Mouse (Mus musculus) gastrocnemius, postnatal 14 days (tissue): Measurements from ENCODE around the gene Clasp1. TPM values are rescaled to one million over a fixed set of nuclear protein-coding genes. Genes with fewer than 3 reads are reported as not detected.

ENCODE experiments used
- DNase-seq: peaks from one replicate; pipeline ENCODE4 v3.0.0; 2021; ENCODE audit warnings: mixed read lengths
- intact Hi-C: fragments of 180-260 bp; cut with DNase I; formaldehyde crosslinking; loops from one replicate; pipeline ENCODE4 v1.15.1; 2025; ENCODE audit warnings: low total_unique reads
- long read RNA-seq, 2 experiments: library from polyadenylated mRNA; stranded (forward); transcript quantifications; one replicate each; pipeline ENCODE4 v2.0.0; 2021
- total RNA-seq, 2 experiments: library from RNA; stranded (reverse); gene quantifications; 2 replicates each; pipeline ENCODE4 v1.2.3; 2021

The Clasp1 gene
- total RNA-seq: 10 to 100 TPM; 53.0 to 66.0 TPM
- long read RNA-seq, experiment 1, full-length matches to known transcripts: 6 of 15 reads
- long read RNA-seq, experiment 1, partial matches to known transcripts: 3 of 15 reads
- long read RNA-seq, experiment 1, other reads (novel, unspliced or antisense): 6 of 15 reads
- long read RNA-seq, experiment 2, full-length matches to known transcripts: 1 of 10 reads
- long read RNA-seq, experiment 2, partial matches to known transcripts: 1 of 10 reads
- long read RNA-seq, experiment 2, other reads (novel, unspliced or antisense): 8 of 10 reads

DNA sequence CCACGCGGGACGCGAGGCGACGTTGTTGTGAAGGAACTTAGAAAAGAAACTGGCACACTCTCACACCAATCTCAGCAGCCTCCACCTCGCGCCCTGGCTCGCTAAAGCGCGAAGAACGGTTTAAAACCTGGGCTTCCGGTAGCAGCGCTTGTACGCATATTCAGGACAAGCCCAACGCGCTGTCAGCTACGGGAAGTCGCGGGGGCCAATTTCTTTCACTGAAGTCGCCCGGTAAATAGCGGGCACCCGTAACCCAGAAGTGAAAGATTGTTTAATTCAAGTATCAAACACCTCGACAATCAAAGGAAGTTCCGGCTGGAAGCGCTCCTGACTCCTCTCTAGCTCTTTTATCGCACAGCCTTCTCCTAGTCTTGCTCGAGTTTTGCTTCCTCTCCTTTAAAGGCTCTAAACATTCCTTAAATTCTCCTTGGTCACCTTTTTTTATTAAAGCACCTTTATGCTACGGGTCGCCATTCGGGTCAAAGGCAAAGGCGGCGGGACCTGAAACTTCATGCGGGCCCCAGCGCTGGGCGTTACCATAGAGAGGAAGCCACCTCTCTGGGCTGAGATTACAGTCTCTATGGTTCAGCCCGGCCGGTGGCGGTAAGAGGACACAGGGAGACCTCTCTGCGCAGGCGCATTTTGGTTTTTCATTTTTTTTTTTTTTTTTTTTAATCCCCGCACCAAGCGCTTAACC lies at the start of gene Clasp1:
Clasp1 (plus strand) TSS at position 302 of the 697 bp plus-strand sequence.
- intact Hi-C loops: loop anchor here (5.0 to 10.0 kb wide), 2 partner anchors 54 to 63 kb away; no protein-coding TSS in a partner anchor
- DNase-seq: peak; percentile 92

DNA sequence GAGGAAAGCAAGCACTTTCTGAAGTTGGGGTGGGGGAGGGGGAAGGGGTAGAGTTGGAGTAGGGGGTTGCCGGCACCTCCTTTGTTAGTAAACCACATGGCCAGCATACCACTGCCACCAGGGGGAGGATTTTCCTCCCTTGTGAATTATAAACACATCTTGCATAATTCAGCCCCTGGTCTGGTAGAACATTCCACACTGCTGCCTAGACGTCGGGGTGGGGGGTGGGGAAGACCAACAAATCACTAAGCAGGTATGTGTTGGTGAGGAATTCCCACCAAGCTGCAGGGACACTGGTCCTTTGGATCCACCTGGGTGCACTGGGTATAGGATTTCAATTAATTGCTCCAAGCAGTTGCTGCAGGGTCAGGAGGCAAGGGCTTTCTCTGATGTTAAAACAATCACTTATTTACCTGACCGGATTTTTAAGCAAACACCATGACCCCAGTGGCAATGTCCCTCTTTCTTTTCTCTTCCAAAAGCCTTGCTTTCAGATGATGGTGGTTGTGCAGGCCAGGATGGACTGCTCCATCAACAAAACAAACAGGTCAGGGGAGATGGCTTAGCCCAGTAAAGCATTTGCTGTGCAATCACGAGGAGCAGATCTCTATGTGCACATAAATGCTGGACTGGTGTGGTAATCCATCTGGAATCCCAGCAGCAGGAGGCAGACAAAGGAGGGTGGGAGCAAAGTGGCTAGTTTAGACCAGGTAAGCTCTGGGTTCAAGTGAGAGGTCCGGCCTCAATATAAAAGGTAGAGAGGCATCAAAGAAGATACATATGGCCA lies 45.0 kb upstream of the Clasp1 start:
- no peak for DNase-seq
- intact Hi-C loops: no loop called here

DNA sequence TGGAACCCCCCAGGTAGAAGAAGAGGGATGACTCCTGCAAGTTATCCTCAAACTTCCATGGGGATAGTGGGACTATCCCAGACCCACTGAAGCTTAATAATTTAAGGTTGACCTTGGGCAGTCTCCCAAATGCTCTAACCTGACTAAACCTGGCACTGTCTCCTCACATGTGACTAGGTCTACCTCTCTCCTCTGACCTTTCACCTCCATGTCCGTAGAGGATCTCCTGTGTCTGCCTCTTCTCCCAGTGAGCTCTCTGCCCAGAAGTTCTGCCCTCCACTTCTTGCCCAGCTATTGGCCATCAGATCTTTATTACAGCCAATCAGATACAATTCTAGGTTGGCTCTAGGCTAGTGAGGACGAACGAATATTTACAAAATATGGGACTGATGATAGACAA lies 38.9 kb upstream of the Clasp1 start:
- no peak for DNase-seq
- intact Hi-C loops: no loop called here

DNA sequence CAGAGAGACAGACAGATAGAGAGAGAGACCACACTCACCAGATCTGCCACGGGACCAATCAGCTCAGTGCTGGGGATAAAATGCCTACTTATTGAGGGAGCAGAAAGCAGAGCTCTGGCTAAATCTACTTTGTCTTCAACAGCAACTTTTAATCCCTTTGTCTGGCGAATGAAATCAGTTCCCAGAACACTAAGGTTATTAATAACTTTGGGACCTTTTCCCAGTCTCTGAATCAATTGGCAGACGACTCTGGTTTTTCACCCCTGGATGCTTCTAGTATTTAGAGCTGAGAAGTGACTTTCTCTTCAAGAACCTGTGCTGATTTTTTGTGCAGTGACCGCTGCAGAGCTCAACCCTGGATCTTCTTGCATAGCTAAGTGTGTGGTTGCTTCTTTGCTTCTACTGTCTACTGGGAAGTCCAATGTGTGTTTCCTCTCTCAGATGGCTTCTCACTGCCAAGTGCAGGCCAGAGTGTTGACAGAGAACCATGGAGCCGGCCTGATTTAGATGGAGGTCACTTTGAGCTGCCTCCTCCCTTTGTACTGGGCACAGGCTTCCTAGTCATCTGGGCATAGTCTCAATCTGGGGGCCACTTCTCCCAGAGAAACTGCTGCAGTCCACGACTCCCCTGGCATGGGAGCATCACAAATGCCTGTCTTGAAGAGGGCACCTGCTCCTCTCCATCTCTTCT lies 29.6 kb upstream of the Clasp1 start:
- peak; percentile 10 for DNase-seq
- intact Hi-C loops: no loop called here

DNA sequence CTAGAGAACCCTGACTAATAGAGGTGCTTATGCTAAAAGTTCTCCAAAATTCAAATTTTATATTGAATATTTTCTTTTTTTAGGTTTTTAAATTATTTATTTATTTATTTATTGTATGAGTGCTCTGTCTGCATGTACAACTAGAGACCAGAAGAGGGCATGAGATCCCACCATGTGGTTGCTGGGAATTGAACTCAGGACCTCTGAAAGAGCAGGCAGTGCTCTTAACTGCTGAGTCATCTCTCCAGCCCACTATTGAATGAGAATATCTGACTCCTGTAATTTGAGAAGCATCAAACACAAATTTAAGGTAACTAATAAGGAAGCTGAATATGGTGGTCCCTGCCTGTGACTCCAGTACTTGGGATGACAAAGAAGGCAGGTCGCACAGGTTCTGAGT lies 20.9 kb upstream of the Clasp1 start:
- intact Hi-C loops: no loop called here
- DNase-seq: no peak

DNA sequence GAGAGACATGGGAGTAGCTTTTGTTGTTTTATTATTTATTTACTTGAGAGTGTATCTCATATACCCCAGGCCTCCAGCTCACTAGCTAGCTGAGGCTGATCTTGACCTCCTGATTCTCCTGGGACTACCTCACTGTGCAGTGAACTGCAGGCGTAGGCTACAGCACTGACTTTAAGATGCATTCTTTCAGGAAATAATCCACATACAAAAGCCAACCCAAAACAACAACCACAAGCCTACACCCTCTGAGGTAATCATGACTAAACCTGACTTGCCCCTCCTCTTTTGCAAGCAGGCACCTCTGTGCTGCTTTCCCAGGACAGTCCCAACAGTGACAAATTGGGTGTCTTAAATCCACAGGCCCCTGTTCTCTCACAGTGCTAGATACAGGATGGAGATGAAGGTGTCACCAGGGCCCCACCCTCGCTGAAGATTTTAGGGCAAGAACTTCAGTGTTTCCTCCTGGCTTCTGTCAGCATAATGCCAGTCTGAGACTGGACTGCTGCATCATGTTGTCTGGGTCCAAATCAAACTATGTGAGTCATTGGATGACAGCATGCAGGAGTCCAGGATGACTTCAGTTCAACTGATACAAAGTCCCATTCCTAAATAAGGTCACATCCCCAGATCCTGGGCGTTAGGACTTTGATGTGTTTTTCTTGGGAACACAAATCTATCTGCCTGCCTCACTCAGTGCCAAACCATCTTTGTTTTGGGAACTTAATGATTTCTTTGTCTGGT lies 20.0 kb upstream of the Clasp1 start:
- no peak for DNase-seq
- intact Hi-C loops: no loop called here

DNA sequence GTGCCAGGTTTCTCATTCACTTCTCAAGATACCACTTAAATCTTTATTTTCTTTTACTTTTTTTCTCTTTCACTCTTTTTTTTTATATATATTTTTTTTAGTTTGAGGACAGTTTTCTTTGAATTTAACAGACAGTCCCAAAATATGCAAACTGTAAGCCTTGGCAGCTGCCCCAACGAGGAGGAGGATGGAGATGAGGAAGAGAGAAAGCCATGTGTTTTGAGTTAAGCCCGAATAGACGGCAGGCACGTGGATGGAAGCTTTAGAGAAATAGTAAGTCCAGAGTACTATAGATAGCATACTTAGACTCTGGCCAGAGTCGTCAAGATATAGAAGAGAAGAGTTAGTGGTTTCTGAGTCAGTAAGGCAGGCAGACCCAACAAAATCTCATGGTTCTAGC lies 11.1 kb upstream of the Clasp1 start:
- intact Hi-C loops: no loop called here
- DNase-seq: no peak

DNA sequence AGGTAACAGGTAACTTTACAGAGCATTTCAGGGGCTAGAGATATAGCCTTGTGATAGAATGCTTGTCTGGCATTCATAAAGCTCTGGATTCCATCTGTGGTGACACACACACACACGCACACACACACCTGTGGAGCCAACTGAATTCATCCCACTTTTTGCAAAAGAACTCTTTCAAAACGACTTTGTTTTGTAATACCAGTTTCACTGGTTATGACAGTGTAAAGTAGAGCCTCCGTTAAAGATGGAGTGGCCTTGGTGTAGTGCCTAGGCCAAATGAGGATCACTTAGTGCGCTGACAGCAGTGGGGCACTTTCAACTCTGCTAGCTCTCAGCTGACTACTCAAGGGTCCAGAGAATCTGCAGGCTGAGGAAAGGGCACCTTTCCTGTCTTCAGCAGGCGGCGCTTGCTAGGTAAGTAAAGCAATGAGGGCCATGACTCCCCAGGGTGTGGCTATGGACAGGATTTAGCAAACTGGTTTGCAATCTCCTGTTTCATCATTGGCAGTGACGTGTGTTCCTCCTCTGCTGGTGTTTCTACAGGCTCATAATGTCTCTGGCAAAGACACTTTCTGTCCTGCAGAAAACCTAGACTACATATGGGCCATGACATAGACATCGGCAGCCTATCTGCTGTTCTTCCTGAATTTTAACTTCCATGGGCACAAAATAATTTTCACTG lies 8.6 kb upstream of the Clasp1 start:
- intact Hi-C loops: loop anchor here (10.0 kb wide), 1 partner anchor 45 kb away; no protein-coding TSS in a partner anchor
- DNase-seq: no peak

DNA sequence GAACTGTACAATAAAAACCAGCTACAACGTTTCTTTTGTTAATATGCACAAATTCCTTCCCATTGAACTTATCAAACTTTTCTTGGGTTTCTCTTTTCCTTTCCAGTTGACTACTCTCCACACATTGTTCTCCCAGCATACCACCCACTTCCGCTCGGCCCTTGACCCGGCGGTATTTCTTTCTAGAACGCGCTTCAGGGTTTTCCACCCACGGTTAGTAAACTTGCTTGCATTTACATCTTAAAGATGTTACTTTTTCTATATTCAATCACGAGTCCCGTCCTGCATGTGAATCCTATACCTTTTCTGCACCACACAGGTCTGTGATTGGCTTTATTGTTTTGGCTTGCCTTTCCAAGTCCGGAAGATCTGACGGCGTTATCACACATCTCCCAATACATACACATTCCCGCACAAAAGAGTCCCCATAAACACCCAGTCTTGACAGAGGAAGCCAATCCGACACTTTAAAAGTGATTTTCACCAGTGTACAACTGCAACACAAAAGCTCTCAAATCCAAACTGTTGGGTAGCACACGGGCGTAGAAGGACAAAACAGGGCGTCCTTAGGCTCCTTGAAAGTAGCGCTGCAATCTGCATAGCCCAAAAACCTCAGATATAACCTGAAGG lies 616 bp upstream of the Clasp1 start:
- intact Hi-C loops: loop anchor here (5.0 to 10.0 kb wide), 2 partner anchors 53 to 64 kb away; no protein-coding TSS in a partner anchor
- peak; percentile 70 for DNase-seq

DNA sequence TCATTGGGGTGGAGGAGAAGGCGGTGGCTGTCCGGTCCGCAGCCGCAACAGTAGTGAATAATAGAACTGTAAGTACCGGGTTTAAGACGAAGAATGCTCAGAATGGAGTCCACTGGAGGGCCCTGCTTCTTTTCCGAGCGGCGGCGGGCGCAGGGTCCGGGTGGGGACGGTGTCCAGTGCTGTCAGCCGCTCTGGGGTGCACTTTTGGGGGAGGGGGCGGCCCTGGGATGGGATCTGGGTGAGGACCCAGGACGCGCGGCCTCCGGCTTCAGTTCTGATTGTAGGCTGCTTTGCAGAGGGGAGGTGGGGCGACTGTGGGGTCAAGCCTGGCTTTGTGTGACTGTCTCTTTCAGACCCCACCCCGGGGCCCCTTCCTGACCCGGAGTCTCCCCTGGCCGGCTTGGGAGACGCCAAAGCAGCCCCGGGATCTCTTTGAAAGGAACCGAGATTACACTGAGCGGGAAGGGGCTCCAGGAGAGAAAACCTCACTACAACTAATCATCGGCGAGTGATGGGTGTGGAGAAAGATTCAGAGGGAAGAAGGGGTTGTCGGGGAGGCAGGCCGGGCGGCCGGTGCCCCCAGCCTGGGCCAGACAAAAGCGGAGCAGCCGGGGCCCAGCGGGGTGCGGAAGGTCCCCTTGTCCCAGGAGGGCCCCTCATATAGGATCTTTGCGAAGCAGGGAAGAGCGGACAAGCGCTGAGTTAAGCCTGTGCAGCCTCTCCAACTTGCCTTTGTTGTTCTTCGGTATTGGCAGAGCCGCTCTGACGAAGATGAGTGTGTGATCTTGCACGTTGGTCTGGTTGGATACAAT lies 802 bp downstream of the Clasp1 start:
- DNase-seq: peak; percentile 51

DNA sequence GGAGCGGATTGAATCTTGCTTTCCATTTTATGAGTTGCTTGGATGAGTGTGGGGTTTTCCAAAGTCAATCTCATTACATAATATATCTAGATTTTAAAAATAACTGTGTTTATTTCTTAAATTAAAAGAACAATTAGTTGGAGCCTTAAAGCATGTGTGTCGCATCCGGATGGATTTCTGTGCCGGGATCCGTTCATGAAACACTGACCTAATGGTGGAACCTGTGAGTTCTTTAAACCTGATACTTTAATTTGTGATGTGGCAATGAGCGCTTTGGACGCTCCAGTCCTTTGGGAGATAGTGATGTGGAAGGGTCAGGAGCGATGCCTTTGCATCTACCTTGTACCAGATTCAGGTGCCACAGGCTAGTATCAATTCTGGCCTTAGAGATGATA lies 1.4 kb downstream of the Clasp1 start:
- DNase-seq: no peak
- intact Hi-C loops: no loop called here

More for the DNA sequence above, 802 bp downstream of the Clasp1 start:
- intact Hi-C loops: loop anchor here (5.0 to 10.0 kb wide), 2 partner anchors 55 to 63 kb away; no protein-coding TSS in a partner anchor

DNA sequence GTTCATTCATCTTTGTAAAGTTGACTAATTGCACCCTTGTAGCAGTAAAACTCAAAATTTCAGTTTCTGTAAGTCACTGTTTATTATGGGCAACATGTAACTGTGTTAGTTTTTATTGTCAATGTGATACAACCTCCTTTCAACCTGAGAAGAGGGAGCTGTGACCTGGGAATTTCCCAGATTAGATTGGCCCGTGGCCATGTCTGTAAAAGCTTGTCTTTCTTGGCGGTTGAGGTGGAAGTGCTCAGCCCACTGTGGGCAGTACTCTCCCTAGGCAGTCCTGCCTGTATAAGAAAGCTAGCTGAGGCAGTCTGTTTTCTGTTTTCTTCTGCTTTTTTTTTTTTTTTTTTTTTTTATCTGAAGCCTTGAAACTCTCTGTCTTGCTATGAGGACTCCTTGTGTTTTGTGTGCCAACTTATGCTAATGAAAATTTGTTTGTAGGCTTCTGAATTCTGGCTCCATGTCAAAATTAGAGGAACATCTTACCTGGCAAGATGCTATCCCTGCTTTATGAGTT lies 2.1 kb downstream of the Clasp1 start:
- no peak for DNase-seq
- intact Hi-C loops: no loop called here

DNA sequence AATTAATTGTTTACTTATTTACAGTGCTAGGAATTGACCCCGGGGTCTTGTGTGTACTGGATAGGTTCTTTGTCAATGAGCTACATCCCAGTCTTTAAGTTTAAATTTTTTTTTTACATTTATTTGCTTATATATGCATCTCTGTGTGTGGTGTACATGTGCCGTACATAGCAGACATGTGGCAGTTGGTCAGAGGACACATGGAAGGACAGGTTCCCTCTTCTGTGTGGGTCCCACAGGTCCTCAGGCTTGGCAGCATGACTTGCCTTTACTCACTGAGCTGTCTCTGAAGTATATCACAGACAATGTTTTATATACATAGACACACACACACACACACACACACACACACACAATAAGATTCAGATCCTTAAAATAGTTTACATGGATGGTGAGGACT lies 3.4 kb downstream of the Clasp1 start:
- no peak for DNase-seq
- intact Hi-C loops: no loop called here

DNA sequence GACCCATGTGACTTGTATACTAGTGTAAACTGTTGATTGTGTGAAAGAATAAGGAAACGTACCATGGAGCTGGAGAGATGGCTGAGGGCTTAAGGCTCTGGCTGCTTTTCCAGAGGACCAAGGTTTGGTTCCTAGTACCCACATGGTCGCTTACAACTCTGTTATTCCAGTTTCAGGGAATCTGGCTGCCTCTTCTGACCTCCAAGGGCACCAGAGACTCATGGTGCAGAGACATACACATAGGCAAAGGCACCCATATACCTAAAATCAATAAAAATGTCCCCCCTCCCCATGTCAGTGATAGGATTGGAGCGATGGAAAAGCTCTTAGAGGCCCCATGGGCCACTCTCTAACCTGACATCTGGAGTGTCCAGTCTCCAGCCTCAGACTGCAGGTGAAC lies 5.1 kb downstream of the Clasp1 start:
- DNase-seq: no peak
- intact Hi-C loops: no loop called here

DNA sequence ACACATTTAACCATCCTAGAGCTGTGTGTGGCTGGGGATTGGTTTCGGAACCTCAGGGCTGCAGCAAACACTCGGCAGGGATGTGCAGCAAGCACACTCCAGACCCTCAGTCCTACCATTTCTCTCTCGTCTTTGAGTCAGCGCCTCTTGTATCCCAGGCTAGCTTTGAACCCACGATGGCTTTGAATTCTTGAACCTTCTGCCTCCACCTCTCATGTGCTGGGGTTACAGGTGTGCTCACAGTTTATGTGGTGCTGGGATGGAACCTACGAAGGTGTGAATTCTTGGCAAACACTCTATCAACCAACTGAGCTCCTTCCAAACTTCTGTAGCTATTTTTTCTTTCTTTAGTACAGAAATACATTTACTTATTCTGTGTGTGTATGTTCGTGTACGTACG lies 9.0 kb downstream of the Clasp1 start:
- intact Hi-C loops: no loop called here
- DNase-seq: no peak

DNA sequence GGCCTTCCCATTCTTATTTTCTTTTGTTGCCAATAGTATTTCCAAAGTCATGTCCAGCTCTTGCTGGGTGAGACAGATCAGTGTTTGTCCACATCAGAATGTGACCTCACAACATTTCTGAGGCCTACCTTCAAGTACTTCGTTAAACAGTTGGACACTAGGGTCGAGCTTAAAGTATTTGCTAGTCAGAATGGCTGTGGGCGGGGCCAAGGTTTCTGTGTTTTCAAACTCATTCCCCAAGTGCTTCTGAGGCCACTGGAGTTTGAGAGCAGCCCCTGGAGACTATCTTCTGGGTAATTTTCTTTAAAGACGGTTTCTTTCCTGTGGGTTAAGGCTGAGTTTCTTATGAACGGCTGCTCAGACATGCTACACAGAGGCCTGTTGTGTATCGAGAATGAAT lies 9.7 kb downstream of the Clasp1 start:
- intact Hi-C loops: no loop called here
- DNase-seq: no peak
